Mouse (Mus musculus) erythroblast, embryonic 14.5 days (primary cell): ENCODE measurements around the gene Ttc38.

Source experiments
- GATA1 ChIP-seq: IDR thresholded peaks from 2 replicates; pipeline ENCODE4 v1.6.1; 2012; ENCODE audit warnings: low read length, inconsistent platforms, mixed read lengths
- TAL1 ChIP-seq: IDR thresholded peaks from 3 replicates; pipeline ENCODE4 v1.6.1; 2012; ENCODE audit warnings: low read length, inconsistent platforms, mixed read lengths

DNA sequence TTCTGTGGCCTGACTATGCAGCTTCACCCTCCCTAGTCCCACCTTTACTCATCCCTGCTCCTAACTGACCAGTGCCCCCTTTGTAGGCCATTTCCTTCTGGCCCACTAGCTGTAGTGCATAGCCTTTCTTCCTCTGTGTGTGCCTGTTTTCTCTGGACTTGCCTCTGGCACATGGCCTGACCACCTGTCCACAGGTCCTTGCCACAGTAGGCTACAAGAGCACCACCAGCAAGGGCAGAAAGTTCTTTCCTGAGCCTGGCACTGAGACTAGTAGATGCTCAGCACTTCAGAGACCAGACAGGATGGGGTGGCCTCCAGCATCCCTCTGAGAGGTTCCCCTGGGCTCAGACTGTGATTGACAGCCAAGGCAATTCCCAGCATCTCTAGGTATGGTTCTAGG, 13.0 kb downstream of the Ttc38 start:
- TF ChIP-seq GATA1 = no peak
- TF ChIP-seq TAL1 = no peak
